Mouse (Mus musculus) myocyte (in vitro differentiated cells): ENCODE results near the gene 0610030E20Rik. TPM values are rescaled to one million over a fixed set of nuclear protein-coding genes. Genes with fewer than 3 reads are reported as not detected.

Experiments
- H3K27me3 ChIP-seq: one replicate; pipeline ENCODE4 v1.6.1; 2011; ENCODE audit not compliant: control insufficient read depth, insufficient read depth, insufficient read length
- H3K36me3 ChIP-seq: one replicate; pipeline ENCODE4 v1.6.1; 2011; ENCODE audit not compliant: control insufficient read depth, insufficient read depth
- H3K4me2 ChIP-seq: one replicate; pipeline ENCODE4 v1.6.1; 2011; ENCODE audit warnings: low read depth, control low read depth
- H3K4me3 ChIP-seq: one replicate; pipeline ENCODE4 v1.5.1; 2011; ENCODE audit warnings: mild to moderate bottlenecking, control low read depth, moderate library complexity
- H3K79me2 ChIP-seq: one replicate; pipeline ENCODE4 v1.6.1; 2011; ENCODE audit not compliant: control insufficient read depth, insufficient read depth
- H3ac ChIP-seq: one replicate; pipeline ENCODE4 v1.6.1; 2011; ENCODE audit not compliant: control insufficient read depth, insufficient read length
- CEBPB ChIP-seq: IDR thresholded peaks from 2 replicates; pipeline ENCODE4 v1.6.1; 2011; ENCODE audit warnings: mild to moderate bottlenecking, moderate library complexity; ENCODE audit not compliant: poor library complexity, insufficient read depth, severe bottlenecking
- E2F4 ChIP-seq: IDR thresholded peaks from one replicate; pipeline ENCODE4 v1.6.1; 2011; ENCODE audit warnings: mild to moderate bottlenecking, control low read depth, moderate library complexity; ENCODE audit not compliant: insufficient read depth
- MAX ChIP-seq: IDR thresholded peaks from one replicate; pipeline ENCODE4 v1.6.1; 2011; ENCODE audit warnings: low read depth, mild to moderate bottlenecking, control low read depth
- MYOD1 ChIP-seq, 3 experiments: IDR thresholded peaks; one replicate each; pipeline ENCODE4 v1.6.1; 2011; ENCODE audit warnings: control low read depth in 2 of 3, low read depth in 2 of 3, mild to moderate bottlenecking in 2 of 3, moderate library complexity in 1 of 3; ENCODE audit not compliant: insufficient read length in 2 of 3, control insufficient read depth in 1 of 3
- MYOG ChIP-seq, 3 experiments: IDR thresholded peaks; one replicate each; pipeline ENCODE4 v1.6.1; 2011; ENCODE audit warnings: control low read depth in 2 of 3, low read depth in 2 of 3, mild to moderate bottlenecking in 2 of 3; ENCODE audit not compliant: insufficient read length in 2 of 3, control insufficient read depth in 1 of 3, insufficient read depth in 1 of 3
- POLR2A ChIP-seq: IDR thresholded peaks from one replicate; pipeline ENCODE4 v1.6.1; 2011; ENCODE audit warnings: low read depth, mild to moderate bottlenecking, control low read depth, moderate library complexity; ENCODE audit not compliant: insufficient read length
- POLR2AphosphoS2 ChIP-seq: IDR thresholded peaks from one replicate; pipeline ENCODE4 v1.6.1; 2011; ENCODE audit warnings: low read depth, control low read depth; ENCODE audit not compliant: insufficient read length
- REST ChIP-seq: IDR thresholded peaks from one replicate; pipeline ENCODE4 v1.6.1; 2011; ENCODE audit warnings: mild to moderate bottlenecking, control low read depth, moderate library complexity; ENCODE audit not compliant: insufficient read depth, insufficient read length
- SRF ChIP-seq: IDR thresholded peaks from one replicate; pipeline ENCODE4 v1.6.1; 2011; ENCODE audit warnings: low read depth; ENCODE audit not compliant: control insufficient read depth, insufficient read length
- TCF12 ChIP-seq: IDR thresholded peaks from one replicate; pipeline ENCODE4 v1.6.1; 2011; ENCODE audit warnings: mild to moderate bottlenecking, control low read depth; ENCODE audit not compliant: poor library complexity, insufficient read depth, severe bottlenecking
- TCF3 ChIP-seq: IDR thresholded peaks from one replicate; pipeline ENCODE4 v1.6.1; 2011; ENCODE audit warnings: low read depth, control low read depth; ENCODE audit not compliant: insufficient read length
- USF1 ChIP-seq: IDR thresholded peaks from one replicate; pipeline ENCODE4 v1.6.1; 2011; ENCODE audit warnings: low read depth, mild to moderate bottlenecking, control low read depth, moderate library complexity
- polyA plus RNA-seq: library from polyadenylated mRNA; unstranded; fragments of >200 nt; fragmentation: generic; extraction: Trizol; gene quantifications from one replicate; pipeline ENCODE4 v1.2.1, GENCODE M21; 2012; ENCODE audit warnings: missing spikeins

The 0610030E20Rik gene
- polyA plus RNA-seq, 1 experiment: 8.0 TPM

DNA sequence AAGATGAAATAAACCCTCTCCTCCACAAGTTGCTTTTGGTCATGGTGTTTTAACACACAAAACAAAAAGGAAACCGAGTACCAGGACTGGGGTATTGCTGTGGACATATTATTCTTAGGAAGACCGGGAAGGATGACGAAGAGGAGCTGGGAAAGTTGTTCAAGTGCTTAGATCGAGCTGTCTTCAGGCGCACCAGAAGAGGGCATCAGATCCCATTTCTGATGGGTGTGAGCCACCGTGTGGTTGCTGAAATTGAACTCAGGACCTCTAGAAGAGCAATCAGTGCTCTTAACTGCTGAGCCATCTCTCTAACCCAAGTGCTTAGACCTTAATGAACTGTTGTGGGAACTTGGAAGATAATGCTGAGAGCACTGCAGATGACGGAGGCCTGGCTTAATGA is 16.9 kb downstream of the 0610030E20Rik start:
- Histone ChIP-seq H3K27me3 (no peaks in the 10 kb centered on the region), H3ac (no peak overlapping the region), H3K36me3 (peaks cover 11% of the 10 kb centered on the region), H3K4me2 (no peak overlapping the region), H3K79me2 (peaks cover 14% of the 10 kb centered on the region), H3K4me3 (no peak overlapping the region)
- TF ChIP-seq SRF (no peak), CEBPB (no peak), MYOD1 (IDR thresholded peaks at IDR 0.05; ENCODE audit: control insufficient read depth in 1 of 3, insufficient read length in 2 of 3, low read depth in 2 of 3) (no peak), MAX (no peak), TCF12 (no peak)

DNA sequence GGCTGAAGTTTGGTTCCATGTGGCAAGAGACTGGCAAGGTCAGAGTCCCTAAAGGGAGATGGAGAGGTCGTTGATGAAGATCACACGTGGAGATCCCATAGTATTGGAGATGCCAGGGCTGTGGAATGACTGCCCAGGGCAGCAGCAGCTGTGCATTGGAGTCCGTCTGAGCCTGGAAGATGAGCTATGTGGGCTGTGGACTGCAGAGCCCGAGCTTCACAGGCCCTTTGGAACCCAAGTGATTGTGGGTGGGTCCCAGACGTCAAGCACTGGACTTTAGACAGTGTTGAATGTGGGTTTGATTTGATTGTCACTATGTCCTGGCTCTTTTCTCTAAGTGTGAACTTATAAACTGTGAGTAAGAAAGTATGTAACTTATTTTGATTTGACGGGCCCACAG is 17.9 kb downstream of the 0610030E20Rik start:
- H3K36me3 ChIP-seq: peaks cover 4% of the 10 kb centered on the region
- H3K4me3 ChIP-seq: no peak overlapping the region
- peaks cover 14% of the 10 kb centered on the region for H3K79me2 ChIP-seq
- no peak overlapping the region for H3ac ChIP-seq
- no peak overlapping the region for H3K4me2 ChIP-seq
- TF ChIP-seq MYOG (IDR thresholded peaks at IDR 0.05; ENCODE audit: control insufficient read depth in 1 of 3, insufficient read depth in 1 of 3, insufficient read length in 2 of 3, low read depth in 2 of 3) (peak in 1 of 3 experiments; percentile 72), POLR2A (no peak), POLR2AphosphoS2 (peak; percentile 85), MYOD1 (IDR thresholded peaks at IDR 0.05; ENCODE audit: control insufficient read depth in 1 of 3, insufficient read length in 2 of 3, low read depth in 2 of 3) (peak in 2 of 3 experiments; percentile 39 to 48)
- no peaks in the 10 kb centered on the region for H3K27me3 ChIP-seq

DNA sequence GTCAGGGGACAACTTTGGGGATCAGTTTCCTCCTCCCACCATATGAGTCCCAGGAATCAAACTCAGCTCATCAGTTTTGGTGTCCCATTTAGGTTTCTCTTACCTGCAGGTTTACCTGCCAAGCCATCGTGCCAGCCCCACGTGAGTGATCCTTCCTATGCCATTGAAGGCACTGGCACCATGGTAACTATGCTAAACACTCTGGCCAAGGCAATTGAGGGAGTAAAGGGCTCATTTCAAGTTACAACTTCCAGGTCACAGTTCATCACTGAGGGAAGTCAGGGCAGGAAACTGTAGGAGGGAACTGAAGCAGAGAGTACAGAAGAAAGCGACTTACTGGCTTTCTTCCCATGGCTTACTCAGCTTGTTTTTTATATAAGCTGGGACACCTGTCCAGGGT is 19.2 kb downstream of the 0610030E20Rik start:
- no peak overlapping the region for H3K4me3 ChIP-seq
- H3K79me2 ChIP-seq: peaks cover 8% of the 10 kb centered on the region
- H3K27me3 ChIP-seq: no peaks in the 10 kb centered on the region
- TF ChIP-seq TCF3 (no peak), POLR2AphosphoS2 (peak; percentile 65)
- H3K36me3 ChIP-seq: peaks cover 3% of the 10 kb centered on the region
- no peak overlapping the region for H3K4me2 ChIP-seq
- no peak overlapping the region for H3ac ChIP-seq

DNA sequence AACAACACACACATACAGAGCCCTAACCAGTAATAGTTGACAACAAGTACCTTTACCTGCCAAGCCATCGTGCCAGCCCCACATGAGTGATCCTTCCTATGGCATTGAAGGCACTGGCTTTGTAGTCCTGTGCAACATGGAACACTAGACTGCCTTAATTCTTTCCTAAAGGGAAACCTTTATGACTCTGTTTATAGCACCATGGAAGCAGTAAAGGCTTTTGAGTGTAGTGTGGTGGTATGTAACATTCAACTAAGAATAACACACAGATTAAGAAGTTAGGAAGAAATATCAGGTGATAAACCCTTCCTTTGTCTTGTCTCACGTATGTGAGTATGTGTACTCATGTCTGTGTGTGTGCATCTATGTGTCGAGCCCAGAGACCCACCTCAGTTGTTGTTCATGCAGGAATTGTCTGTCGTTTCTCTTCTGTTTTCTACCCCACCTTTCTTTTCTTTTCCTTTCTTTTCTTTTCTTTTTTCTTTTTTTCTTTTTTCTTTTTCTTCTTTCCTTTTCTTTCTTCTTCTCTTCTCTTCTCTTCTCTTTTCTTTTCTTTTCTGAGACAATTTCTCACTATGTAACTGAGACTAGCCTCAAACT is 19.8 kb downstream of the 0610030E20Rik start, which contains the start of gene Rnf181:
Gene Rnf181, minus strand, starts transcription at position 113 of the 600 bp plus-strand sequence.
- Histone ChIP-seq H3K4me3 (no peak within 1 kb of the TSS), H3K4me2 (no peak within 1 kb of the TSS), H3K79me2 (peaks cover 2% of the 10 kb centered on the region), H3K27me3 (no peaks in the 10 kb centered on the region), H3ac (no peak within 1 kb of the TSS), H3K36me3 (peaks cover 3% of the 10 kb centered on the region)
- no peak for TF ChIP-seq REST
- TF ChIP-seq POLR2AphosphoS2: peak; percentile 44

DNA sequence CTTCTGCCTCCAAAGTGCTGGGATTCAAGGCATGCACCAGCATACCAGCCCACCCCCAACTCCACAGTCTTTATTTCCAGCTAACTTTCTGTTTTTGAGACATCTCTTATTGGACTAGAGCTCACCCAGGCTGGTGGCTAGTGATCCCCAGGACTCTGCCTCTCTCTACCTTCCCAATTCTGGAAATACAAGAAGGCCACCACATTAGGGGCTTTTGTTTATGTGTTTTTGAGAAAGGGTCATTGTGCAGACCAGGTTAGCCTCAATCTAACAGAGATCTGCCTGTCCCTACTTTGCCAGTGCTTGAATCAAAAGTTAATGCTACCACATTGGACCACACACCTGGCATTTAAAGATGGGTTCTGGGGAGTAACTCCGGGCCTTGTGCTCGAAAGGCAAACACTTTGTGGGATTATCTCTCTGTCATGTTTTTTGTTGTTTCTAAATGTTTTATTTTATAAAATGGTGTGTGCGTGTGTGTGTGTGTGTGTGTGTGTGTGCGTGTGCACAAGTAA is 20.4 kb downstream of the 0610030E20Rik start:
- no peak overlapping the region for H3K4me3 ChIP-seq
- no peaks in the 10 kb centered on the region for H3K27me3 ChIP-seq
- H3ac ChIP-seq: no peak overlapping the region
- H3K36me3 ChIP-seq: peaks cover 4% of the 10 kb centered on the region
- TF ChIP-seq E2F4 (no peak), USF1 (no peak), MYOD1 (IDR thresholded peaks at IDR 0.05; ENCODE audit: control insufficient read depth in 1 of 3, insufficient read length in 2 of 3, low read depth in 2 of 3) (no peak), CEBPB (no peak), TCF3 (no peak), POLR2AphosphoS2 (no peak), POLR2A (no peak), SRF (no peak), TCF12 (no peak), REST (no peak), MAX (no peak), MYOG (IDR thresholded peaks at IDR 0.05; ENCODE audit: control insufficient read depth in 1 of 3, insufficient read depth in 1 of 3, insufficient read length in 2 of 3, low read depth in 2 of 3) (no peak)
- H3K79me2 ChIP-seq: no peaks in the 10 kb centered on the region
- H3K4me2 ChIP-seq: no peak overlapping the region
